Mouse (Mus musculus) lung, adult 2 months (tissue): ENCODE measurements around the gene Utp11. TPM values are rescaled to one million over a fixed set of nuclear protein-coding genes. Genes with fewer than 3 reads are reported as not detected.
A peak's percentile ranks its signal among the peaks of the same experiment; 100 is the strongest.
"Not testable (repeated sequence)": the region's sequence is repeated elsewhere in the genome, so short reads cannot be mapped to it uniquely, and the experiment has no call there.

ENCODE experiments used
- DNase-seq: peaks from one replicate; pipeline ENCODE4 v3.0.0; 2022
- H3K4me1 ChIP-seq: fragments of 200-500 bp; 2 replicates; pipeline ENCODE4 v1.6.1; 2011; ENCODE audit warnings: low read length; ENCODE audit not compliant: control insufficient read depth, insufficient read depth
- H3K4me3 ChIP-seq: fragments of 200-500 bp; replicated peaks from 2 replicates; pipeline ENCODE3; 2011; ENCODE audit warnings: low read depth, mild to moderate bottlenecking, control low read depth, low read length; ENCODE audit errors: extremely low read depth
- CTCF ChIP-seq: fragments of 200-500 bp; IDR thresholded peaks from 2 replicates; pipeline ENCODE4 v1.5.1; 2011; ENCODE audit warnings: mild to moderate bottlenecking, low read length, control low read depth; ENCODE audit not compliant: insufficient read depth
- POLR2A ChIP-seq: fragments of 200-500 bp; IDR thresholded peaks from 2 replicates; pipeline ENCODE4 v1.6.1; 2011; ENCODE audit warnings: low read depth, mild to moderate bottlenecking, control low read depth, low read length, borderline replicate concordance; ENCODE audit errors: extremely low read depth
- WGBS: fragments of 180-500 bp; shearing (Covaris S2); methylation state at CpG from one replicate; pipeline ENCODE4 v1.1.7; 2018; 5-methylcytosine and 5-hydroxymethylcytosine counted together
- polyA plus RNA-seq: library from polyadenylated mRNA; depleted of rRNA; stranded (reverse); fragments of >200 nt; gene quantifications from 2 replicates; pipeline ENCODE4 v1.2.3, GENCODE M21; 2012

The Utp11 gene
- polyA plus RNA-seq, 1 experiment, result 7.2 TPM

- peak; percentile 95 for DNase-seq
- Histone ChIP-seq H3K4me3 (peak within 1 kb of the TSS; percentile 90), H3K4me1 (peaks cover 12% of the 10 kb centered on the region)
- TF ChIP-seq POLR2A (peak; percentile 55; the same call in 1 of the 2 replicates), CTCF (peak; percentile 84)
- WGBS, result under 1% methylated on average over 57 of the region's 57 CpGs
Observed at GRCm38 (mm10) chr4:124714545-124715481, 21.4 kb upstream of the Utp11 start, which contains the start of gene Sf3a3. Sf3a3 (plus strand) TSS chr4:124714776.

GRCm38 (mm10) chr4:124713850-124714249 is 20.4 kb upstream of the Utp11 start:
- not testable (repeated sequence) for H3K4me3 ChIP-seq, DNase-seq
- H3K4me1 ChIP-seq, result peaks cover 18% of the 10 kb centered on the region
- WGBS, result 66% methylated on average over 5 of the region's 5 CpGs

GRCm38 (mm10) chr4:124712618-124713017 is 19.2 kb upstream of the Utp11 start:
- peaks cover 23% of the 10 kb centered on the region for H3K4me1 ChIP-seq
- no peak for TF ChIP-seq CTCF
- no peak for TF ChIP-seq POLR2A
- WGBS, result 91% methylated on average over 6 of the region's 6 CpGs
- H3K4me3 ChIP-seq, result no peak overlapping the region
- no peak for DNase-seq

- DNase-seq, result peak; percentile 24
- no peak for TF ChIP-seq POLR2A
- TF ChIP-seq CTCF, result peak; percentile 28; the same call in 1 of the 2 replicates
Observed at GRCm38 (mm10) chr4:124710776-124711291, 17.4 kb upstream of the Utp11 start.

GRCm38 (mm10) chr4:124709961-124710446 is 16.6 kb upstream of the Utp11 start:
- no peak for TF ChIP-seq CTCF
- TF ChIP-seq POLR2A, result no peak
- peak; percentile 47 for DNase-seq
- Histone ChIP-seq H3K4me1 (peaks cover 24% of the 10 kb centered on the region), H3K4me3 (peak overlapping the region; percentile 64)
- WGBS, result 3% methylated on average over 18 of the region's 18 CpGs

More at GRCm38 (mm10) chr4:124710776-124711291, 17.4 kb upstream of the Utp11 start:
- 4% methylated on average over 5 of the region's 5 CpGs for WGBS
- H3K4me1 ChIP-seq, result peaks cover 24% of the 10 kb centered on the region
- H3K4me3 ChIP-seq, result no peak overlapping the region

- TF ChIP-seq CTCF (no peak), POLR2A (peak; percentile 71; the same call in 1 of the 2 replicates)
- peak; percentile 89 for DNase-seq
- Histone ChIP-seq H3K4me3 (peak overlapping the region; percentile 71), H3K4me1 (peaks cover 32% of the 10 kb centered on the region)
- under 1% methylated on average over 41 of the region's 41 CpGs for WGBS
Observed at GRCm38 (mm10) chr4:124708518-124709477, 15.4 kb upstream of the Utp11 start.

GRCm38 (mm10) chr4:124708200-124708517 is 14.8 kb upstream of the Utp11 start:
- not testable (repeated sequence) for H3K4me3 ChIP-seq, DNase-seq
- H3K4me1 ChIP-seq, result peaks cover 37% of the 10 kb centered on the region
- WGBS, result 14% methylated on average over 1 of the region's 1 CpGs

GRCm38 (mm10) chr4:124707381-124708199 is 14.2 kb upstream of the Utp11 start:
- not testable (repeated sequence) for H3K4me3 ChIP-seq, DNase-seq
- WGBS, result 84% methylated on average over 25 of the region's 25 CpGs
- H3K4me1 ChIP-seq, result peaks cover 37% of the 10 kb centered on the region

- 74% methylated on average over 23 of the region's 23 CpGs for WGBS
- DNase-seq, result no peak
- H3K4me3 ChIP-seq, result no peak overlapping the region
- TF ChIP-seq POLR2A, result no peak
- no peak for TF ChIP-seq CTCF
- peaks cover 42% of the 10 kb centered on the region for H3K4me1 ChIP-seq
Observed at GRCm38 (mm10) chr4:124705661-124706269, 12.4 kb upstream of the Utp11 start.
